Mouse (Mus musculus): ENCODE data around the gene Rora.

- TF ChIP-seq CTCF (IDR thresholded peaks at IDR 0.05; ENCODE audit: low read depth) (peak; percentile 45), EP300 (optimal IDR thresholded peaks at IDR 0.05) (no peak)
These were observed 290.4 kb downstream of the Rora start for GRCm38 (mm10) chr9:68944026-68944425.

Data from stomach, postnatal 0 days (tissue).